Mouse (Mus musculus): ENCODE data around the gene Zfp579.
"Not testable (repeated sequence)": the region's sequence is repeated elsewhere in the genome, so short reads cannot be mapped to it uniquely, and the experiment has no call there.

Gene Zfp579
- long read RNA-seq, experiment 1, partial matches to known transcripts = 0 of 5 reads
- long read RNA-seq, experiment 1, other reads (novel, unspliced or antisense) = 0 of 5 reads
- long read RNA-seq, experiment 2, partial matches to known transcripts = 0 of 1 reads
- long read RNA-seq, experiment 2, other reads (novel, unspliced or antisense) = 0 of 1 reads

DNA sequence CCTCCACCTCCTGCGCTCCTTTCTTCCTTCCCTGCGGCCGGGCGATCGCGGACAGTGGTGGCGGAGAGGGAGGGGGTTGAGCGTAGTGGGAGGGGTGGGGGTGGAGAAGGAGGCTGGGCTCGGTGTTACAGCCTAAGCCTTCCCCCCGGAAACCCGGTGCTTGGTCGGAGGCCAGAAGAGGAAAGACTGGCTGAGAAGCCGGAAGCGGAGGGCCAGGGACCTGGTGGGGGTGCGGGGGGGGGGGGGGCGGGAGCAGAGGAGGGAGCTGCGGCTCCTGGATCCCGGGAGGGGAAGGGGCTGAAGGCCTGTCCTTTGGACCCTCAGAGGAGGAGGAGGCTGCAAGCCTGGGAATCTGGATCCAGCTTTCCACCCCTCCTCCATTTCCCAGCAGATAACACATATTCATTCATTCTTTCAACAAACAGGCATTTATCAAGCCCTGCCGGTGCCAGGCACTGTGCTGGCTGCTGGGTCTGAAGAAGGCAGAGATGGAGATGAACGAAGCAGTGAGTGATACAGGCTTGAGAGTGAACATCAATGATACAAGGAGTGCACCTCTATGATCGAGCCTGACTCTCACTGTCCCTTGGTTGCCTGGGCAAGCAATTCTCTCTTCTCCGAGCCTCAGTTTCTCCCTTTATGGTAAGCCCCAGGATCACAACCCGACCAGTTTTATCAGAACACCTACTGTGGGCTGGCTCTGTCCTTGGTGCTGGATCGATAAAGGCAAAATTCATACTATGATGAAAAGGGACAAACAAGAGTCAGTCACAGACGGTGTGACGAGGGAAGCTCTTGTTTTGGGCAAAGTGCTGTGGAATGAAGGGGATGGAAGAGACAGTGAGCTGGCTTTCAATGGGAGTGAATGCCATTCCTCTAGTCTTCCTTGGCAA, at the start of gene Zfp579:
Gene Zfp579 (minus strand): TSS at position 156 of the 893 bp plus-strand sequence.
- intact Hi-C loops (cut with DNase I) = loop anchor here (5.0 to 10.0 kb wide), 2 partner anchors 51 to 56 kb away; partner anchors contain the start of gene Zfp580

DNA sequence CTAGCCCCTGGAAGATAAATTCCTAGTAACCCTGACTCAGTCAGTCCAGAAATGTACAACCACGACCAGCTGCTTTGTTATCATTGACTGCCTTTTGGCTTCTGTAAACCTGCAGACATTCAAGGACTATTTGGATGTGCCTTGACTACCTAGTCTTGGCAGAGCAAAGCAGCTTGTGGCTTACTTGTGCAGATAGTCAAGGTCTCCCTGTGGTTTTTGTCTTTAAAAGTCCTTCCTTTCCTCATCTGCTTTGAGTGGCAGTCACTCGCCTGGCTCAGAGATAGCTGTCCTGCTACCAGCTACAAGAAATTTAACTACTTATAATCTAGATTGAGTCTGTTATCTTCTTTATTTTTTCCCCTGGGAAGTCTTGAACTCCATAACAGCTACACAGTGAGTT, 49.0 kb upstream of the Zfp579 start:
- intact Hi-C loops (cut with DNase I) = no loop called here

DNA sequence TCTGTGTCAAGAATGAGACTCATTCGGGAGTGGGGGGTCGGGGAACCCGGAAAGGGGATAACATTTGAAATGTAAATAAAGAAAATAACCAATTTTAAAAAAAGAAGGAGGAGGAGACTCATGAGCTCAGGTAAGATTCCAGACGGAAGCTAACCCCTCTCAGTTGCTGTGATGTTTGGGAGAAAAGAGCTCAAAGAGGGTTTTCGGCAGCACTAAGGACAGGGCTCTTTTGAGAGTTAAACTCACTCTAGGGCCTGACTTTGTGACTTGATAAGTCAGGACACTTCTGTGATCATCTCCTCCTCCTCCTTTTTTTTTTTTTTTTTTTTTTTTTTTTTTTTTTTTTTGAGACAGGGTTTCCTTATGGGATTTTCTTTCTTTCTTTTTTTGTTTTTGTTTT, 43.0 kb upstream of the Zfp579 start:
- intact Hi-C loops (cut with DNase I) = no loop called here

DNA sequence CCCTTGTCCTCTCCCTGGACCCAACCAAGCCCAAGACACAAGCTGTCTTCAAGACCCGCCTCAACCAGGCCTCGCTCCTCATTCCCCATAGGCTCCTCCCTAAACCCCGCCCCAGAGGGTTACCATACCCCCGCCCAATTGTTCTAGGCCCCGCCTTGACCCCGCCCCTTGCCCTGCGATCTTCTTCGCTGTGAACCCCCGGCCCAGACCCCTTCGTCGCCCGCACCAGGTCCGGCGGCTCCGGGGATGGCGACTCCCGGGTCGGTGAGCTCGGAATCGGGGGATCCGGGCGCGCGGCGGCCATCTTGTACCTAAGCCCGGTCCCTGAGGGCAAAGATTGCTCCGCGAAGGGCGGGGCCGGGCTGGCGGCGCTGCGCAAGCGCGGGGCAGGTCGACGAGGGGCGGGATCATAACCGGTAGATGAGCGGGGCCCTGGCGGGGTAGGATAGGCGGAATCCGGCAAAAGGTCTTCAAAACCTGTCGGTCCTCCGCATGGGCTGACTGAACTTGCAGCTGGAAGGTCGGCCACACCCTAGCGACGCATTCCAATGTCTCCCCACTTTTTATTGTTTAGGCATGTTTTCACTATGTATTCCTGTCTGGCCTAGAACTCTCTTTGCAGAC, 42.3 kb upstream of the Zfp579 start, which contains the start of gene Zfp784:
Gene Zfp784 (minus strand): TSS at position 338 of the 624 bp plus-strand sequence.
- intact Hi-C loops (cut with DNase I) = no loop called here

DNA sequence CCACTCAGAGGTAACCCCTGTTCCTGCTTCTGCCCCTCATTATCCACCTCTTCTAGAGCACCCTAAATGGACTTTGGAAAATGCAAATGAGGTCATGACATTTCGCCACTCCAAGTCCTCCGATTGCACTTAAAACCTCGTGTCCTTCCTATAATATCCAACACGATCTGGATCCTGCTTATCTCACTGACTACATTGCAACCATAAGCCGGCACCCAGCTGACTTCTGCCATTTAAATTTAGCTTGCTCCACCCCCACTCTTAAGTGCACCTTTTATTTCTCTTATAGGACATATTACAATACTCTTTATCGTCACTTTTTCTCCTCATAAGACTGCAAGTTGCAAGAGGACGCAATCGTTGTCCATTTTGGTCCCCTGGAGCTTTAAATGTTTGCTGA, 41.5 kb upstream of the Zfp579 start:
- intact Hi-C loops (cut with DNase I) = no loop called here

DNA sequence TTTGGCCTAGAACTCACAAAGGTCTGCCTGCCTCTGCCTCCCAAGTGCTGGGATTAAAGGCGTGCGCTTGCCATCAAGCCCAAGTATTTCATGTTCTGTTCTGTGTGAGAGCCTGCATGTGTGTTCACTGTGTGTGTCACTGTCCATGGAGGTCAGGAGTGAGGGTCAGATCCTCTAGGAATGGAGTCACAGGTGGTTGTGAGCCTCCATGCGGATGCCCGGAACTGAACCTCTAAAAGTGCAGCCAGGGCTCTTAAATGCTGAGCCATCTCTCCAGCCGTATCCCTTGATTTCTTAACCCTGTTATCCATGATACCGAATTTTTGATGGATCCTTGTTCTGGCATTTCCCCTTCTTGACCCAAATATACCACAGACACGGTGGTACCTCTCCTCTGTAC, 41.1 kb upstream of the Zfp579 start:
- intact Hi-C loops (cut with DNase I) = no loop called here

DNA sequence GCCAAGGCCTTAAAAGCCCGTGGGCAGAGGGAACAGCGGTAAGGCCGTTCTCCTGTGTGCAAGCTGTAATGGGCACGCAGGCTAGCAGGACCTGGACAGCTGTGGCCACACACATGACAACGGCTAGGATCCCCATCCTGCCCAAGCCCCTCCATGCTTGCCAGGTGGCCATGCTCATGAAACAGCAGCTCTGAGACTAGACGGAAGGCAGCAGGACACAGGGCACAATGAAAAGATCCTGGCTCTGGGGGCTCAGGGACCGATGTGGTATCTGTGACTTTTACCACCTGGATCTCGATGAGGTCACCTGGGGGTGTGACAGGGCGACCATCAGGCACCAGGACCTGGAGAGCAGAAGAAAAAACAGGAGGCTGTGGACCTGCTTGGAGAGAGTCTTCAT, 40.2 kb upstream of the Zfp579 start:
- intact Hi-C loops (cut with DNase I) = no loop called here

DNA sequence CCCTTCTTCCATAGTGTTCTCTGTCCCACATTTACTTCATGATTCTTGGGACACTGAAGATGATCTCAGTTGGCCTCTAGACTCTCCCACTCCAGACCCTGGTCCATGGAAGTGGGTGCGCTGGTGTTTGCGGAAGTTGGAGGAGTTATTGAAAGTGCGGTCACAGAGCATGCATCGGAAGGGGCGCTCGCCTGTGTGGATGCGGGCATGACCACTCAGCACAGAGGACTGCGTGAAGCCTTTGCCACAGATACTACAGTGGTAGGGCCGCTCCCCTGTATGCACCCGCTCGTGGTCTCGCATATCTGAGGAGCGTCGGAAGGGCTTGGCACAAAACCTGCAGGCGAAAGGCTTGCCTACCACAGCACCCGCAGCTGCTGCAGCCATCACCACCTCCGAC, 39.7 kb upstream of the Zfp579 start:
- intact Hi-C loops (cut with DNase I) = no loop called here

DNA sequence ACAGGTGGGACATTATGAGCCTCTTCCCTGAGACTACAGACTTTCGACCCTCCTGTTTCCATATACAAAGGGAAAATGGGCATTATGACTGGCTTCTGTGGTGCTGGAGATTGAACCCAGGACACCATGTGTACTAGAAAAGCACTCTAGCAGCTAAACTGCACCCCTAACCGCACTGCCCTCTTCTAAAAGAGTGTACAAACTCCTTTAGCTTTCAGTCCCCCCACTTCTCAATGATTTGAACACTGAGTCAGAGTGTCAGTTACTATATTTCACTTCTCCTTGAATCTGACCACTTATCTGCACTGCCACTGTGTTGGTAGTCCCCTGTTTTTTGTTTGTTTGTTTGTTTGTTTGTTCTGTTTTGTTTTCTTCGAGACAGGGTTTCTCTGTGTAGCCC, 37.9 kb upstream of the Zfp579 start, which contains the start of gene 4632433K11Rik:
Gene 4632433K11Rik (plus strand): TSS at position 301 of the 400 bp plus-strand sequence.
- intact Hi-C loops (cut with DNase I) = no loop called here

DNA sequence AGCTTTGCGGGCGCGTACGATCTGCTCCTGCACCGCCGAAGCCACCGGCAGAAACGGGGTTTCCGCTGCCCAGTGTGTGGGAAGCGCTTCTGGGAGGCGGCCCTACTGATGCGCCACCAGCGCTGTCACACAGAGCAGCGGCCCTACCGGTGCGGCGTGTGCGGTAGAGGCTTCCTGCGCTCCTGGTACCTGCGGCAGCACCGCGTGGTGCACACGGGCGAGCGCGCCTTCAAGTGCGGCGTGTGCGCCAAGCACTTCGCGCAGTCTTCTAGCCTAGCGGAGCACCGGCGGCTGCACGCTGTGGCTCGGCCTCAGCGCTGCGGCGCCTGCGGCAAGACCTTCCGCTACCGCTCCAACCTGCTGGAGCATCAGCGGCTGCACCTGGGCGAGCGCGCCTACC, 35.5 kb upstream of the Zfp579 start:
- intact Hi-C loops (cut with DNase I) = no loop called here

DNA sequence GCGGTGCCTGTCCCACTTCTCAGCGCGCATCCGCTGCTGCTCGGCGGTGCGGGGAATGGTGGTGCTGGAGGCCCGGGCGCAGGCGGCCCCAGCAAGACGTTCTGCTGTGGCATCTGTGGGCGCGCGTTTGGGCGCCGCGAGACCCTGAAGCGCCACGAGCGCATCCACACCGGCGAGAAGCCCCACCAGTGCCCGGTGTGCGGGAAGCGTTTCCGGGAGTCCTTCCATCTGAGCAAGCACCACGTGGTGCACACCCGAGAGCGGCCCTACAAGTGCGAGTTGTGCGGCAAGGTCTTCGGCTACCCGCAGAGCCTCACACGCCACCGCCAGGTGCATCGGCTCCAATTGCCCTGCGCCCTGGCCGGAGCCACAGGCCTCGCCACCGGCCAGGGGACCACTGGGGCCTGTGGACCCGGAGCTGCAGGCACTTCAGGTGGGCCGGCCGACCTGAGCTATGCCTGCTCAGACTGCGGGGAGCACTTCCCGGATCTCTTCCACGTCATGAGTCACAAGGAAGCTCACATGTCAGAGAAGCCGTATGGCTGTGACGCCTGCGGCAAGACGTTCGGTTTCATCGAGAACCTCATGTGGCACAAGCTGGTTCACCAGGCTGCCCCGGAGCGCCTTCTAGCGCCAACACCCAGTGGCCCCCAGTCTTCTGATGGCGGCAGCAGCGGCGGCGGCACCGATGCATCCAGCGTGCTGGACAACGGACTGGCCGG, 34.8 kb upstream of the Zfp579 start:
- intact Hi-C loops (cut with DNase I) = no loop called here

DNA sequence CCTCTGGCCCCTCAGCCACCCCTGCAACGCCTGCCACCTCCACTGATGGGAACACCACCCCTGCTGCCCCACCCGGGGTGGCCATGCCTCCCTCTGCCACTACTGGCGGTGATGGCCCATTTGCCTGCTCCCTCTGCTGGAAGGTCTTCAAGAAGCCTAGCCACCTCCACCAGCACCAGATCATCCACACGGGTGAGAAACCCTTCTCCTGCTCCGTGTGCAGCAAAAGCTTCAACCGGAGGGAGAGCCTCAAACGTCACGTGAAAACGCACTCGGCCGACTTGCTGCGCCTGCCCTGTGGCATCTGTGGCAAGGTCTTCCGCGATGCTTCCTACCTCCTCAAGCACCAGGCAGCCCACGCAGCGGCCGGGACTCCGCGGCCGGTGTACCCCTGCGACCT, 34.0 kb upstream of the Zfp579 start:
- intact Hi-C loops (cut with DNase I) = no loop called here

DNA sequence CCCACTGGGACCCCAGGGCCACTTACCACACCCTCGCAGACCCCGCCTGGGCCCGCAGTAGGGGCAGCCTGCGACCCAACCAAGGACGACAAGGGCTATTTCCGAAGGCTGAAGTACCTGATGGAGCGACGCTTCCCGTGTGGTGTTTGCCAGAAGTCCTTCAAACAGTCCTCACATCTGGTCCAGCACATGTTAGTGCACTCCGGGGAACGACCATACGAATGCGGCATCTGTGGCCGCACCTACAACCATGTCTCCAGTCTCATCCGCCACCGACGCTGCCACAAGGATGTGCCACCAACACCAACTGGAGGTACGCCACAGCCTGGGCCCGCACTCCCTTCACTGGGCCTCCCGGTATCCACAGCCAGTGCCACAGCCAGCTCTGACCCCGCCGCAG, 33.6 kb upstream of the Zfp579 start:
- intact Hi-C loops (cut with DNase I) = no loop called here

DNA sequence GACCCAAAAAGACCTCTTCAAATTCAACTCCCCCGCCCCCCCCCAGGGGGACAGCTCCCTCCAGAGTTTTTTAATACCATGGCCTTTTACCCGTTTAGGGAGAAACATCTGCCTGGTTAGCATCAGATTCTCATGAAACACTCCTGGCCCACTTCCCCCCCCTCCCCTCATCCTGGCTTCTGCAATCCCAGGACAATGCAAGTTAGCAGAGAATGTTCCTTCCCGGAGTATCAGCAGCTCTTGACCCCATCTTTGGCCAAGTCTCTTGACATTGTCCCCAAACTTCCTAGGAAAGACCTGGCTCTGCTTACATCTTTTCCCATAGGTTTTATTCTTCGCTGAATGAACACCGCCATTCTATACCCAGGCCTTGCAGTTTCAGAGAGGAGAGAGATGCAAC, 25.2 kb upstream of the Zfp579 start:
- intact Hi-C loops (cut with DNase I) = no loop called here

DNA sequence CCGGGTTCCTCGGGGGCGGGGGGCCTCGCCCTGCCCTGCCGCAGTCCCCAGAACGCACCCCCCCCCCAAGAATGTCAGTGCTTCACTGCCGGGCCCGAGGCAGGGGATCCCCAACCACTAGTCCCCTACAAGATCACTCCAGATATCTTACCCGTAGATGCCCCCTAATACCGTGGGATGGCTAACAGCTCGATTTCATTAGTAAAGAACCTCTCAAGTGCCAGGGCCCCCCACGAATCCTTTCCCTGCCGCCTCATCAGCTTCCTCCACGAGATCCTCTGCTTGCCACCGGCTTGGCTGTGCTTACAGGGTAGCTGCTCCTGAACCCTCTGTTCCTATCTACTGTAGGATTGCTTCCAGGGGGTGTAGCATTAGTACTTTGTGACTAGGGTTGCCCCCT, 24.7 kb upstream of the Zfp579 start:
- intact Hi-C loops (cut with DNase I) = no loop called here

DNA sequence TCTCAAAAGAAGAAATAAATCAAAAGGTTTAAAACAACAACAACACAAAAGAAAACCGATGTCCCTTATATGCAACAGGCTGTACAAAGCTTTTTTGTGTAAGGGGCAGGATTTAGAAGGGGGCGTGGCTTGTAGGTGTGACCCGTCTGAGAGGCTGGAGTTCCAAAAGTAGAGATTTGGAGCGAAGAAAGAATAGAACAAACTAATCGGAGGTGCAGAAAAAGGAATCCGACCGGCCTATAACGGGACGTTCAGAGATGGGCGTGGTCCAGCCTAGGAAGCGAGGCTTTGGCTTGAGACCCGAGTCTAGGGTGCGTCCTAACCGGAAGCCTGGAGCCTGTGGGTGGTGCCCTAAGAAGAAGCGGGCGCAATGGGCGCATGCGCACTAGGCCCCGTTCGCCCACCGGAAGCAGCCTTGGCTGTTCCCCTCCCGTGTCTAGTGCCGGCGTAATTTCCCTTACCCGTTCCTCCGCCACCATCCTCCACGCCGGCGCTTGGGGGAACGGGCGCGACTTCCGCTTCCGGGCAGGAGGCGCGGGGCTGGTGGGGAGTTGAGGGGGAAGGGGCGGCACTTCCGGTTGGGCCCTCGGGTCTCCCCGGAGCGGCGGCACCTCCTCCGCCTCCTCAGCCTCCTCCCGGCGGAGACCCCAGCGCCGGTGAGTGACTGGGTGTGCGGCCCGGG, 24.2 kb upstream of the Zfp579 start, which contains the start of the genes Zfp865 and Ccdc106:
Gene Zfp865 (plus strand): TSS at position 377 of the 682 bp plus-strand sequence.
Gene Ccdc106 (plus strand): TSS at position 554 of the 682 bp plus-strand sequence.
- intact Hi-C loops (cut with DNase I) = no loop called here

DNA sequence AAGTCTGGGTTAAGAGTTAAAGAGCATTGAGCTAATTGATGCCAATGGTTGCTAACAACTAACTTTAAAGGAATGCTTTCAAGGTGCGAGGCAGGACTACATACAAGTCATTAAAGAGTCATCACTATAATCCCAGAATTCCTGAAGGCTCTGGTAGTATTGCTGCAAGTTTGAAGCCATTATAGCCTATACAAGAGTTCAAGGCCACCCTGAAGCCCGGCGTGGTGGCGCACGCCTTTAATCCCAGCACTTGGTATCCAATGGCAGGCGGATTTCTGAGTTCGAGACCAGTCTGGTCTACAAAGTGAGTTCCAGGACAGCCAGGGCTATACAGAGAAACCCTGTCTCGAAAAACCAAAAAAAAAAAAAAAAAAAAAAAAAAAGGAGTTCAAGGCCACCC, 23.6 kb upstream of the Zfp579 start:
- intact Hi-C loops (cut with DNase I) = not testable (repeated sequence)

DNA sequence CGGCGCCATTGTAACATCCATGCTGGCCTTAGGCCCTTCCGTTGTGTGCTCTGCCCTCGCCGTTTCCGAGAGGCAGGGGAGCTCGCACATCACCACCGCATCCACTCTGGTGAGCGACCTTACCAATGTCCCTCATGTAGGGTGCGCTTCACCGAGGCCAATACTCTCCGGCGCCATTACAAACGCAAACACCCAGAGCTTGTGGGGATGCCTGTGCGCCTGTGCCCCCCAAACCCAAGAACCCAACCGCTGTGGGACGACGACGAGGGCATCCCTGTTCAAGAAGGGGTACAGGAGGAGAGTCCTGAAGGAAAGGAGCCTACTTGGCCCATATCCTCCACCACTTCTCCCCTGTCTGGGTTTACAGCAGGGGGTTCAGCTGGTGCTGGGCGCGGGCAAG, 22.0 kb upstream of the Zfp579 start:
- intact Hi-C loops (cut with DNase I) = no loop called here

DNA sequence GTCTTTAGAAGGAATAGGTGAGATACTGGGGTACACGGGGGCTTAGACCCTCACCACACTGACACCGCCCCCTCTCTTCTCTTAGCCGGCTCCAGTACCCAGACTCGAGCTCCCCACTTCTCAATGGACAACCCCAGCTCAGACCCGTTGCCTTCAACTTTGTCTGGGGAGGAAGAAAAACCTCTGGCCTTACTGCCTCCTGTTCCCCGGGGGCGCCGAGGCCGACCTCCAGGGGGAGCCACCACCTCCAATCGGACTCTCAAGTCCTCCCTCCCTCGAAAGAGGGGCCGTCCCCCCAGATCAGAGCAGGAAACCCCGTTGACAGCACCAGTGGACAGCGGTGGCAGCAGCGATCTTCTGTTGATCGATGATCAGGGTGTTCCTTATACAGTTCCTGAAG, 21.4 kb upstream of the Zfp579 start:
- intact Hi-C loops (cut with DNase I) = no loop called here

DNA sequence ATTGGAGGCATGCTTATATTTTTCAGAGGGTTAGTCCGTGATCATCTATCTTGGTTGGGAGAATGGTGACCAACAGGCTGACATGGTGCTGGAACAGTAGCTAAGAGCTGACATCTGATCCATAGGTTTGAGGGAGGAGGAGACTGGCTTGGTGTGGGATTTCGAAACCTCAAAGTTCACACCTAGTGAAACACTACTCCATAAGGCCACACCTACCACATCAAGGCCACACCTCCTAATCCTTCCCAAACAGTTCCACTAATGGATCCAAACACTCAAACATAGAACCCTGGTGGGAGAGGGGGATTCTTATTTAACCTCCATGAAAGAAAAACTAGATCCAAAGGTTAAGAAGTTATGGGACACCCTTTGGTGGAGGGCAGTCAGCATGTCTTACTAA, 21.0 kb upstream of the Zfp579 start:
- intact Hi-C loops (cut with DNase I) = no loop called here

DNA sequence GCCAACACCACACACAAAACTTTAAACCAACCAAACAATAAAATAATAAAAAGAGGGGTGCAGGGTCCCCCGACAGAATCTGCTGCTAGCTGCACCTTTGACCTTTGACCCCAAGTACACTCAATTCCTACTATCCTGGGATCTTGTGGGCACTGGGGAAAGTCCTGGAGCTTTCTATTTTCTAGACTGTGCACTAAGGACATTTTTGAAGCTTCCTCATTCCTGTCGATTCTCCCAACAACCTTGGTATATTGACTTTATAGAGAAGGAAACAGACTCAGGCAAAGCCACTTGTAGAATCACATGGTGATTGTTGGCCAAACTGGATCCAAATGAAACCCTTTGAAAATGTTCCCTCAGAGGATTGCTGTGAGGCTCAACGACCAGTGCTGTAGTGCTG, 20.1 kb upstream of the Zfp579 start:
- intact Hi-C loops (cut with DNase I) = no loop called here

Measured in adrenal gland (tissue).